Mouse (Mus musculus) testis, postnatal 14 days (tissue): ENCODE data around the gene Scd3.
"Not testable (repeated sequence)": the region's sequence is repeated elsewhere in the genome, so short reads cannot be mapped to it uniquely, and the experiment has no call there.

ENCODE experiments used
- DNase-seq: peaks from one replicate; pipeline ENCODE4 v3.0.0; 2021; ENCODE audit warnings: low spot score

The Scd3 gene

GRCm38 (mm10) chr19:44273711-44274110, 70.6 kb downstream of the Scd3 start:
- no peak for DNase-seq

DNA sequence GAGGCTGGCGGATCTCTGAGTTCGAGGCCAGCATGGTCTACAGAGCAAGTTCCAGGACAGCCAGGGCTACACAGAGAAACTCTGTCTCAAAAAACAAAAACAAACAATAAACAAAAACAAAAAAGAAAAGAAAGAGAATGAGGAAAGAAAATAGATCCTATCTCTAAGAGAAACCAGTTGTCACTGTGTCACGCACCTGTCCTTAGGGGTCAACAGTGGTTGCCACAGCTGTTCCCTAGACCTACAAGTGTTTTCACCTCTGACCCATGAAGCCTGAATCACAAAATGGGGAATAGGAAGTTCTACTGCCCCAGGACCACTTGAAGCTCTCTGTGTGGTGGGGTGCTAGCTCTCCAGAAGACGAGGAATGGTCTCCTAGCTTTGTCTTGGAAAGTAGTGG, 71.4 kb downstream of the Scd3 start:
- no peak for DNase-seq

- no peak for DNase-seq
Observed at GRCm38 (mm10) chr19:44275418-44275817, 72.3 kb downstream of the Scd3 start.

GRCm38 (mm10) chr19:44276861-44277260, 73.8 kb downstream of the Scd3 start:
- DNase-seq = no peak

DNA sequence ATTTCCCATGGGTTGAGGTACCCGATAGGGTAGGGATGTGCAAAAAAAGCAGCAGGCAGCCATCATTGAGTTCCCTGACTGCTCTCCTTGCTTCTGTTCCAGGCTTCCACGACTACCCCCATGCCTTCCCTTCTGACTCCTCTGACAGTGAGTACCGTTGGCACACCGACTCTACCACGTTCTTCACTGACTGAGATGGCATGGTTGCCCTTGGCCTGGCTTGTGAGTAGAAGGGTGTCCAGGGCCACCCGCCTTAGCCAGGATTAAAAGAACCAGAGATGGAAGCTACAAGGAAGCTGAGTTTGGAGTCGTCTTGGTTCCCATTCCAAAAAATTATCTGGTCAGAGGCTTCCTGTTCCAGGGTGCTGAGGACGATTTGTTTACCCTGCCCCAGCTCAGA, 74.9 kb downstream of the Scd3 start:
- no peak for DNase-seq

DNA sequence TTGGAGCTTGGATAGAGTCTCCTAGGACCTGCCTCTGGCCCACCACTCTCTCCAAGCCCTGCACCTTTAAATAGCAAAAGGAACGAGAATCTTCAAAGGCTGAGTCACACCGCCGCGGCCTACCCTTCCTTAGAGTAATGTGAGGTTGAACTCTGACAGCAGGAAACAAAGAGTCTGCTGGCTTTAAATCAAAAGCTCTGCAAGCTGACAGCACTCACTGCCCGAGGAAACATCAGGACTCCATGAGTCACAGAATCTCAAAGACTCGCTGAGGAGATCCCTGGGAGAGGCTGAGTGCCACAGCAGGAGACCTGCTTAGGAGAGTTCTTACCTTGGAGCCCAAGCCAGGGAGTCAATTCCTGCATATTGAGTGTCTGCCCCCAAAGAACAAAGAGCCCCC, 77.7 kb downstream of the Scd3 start:
- no peak for DNase-seq

DNA sequence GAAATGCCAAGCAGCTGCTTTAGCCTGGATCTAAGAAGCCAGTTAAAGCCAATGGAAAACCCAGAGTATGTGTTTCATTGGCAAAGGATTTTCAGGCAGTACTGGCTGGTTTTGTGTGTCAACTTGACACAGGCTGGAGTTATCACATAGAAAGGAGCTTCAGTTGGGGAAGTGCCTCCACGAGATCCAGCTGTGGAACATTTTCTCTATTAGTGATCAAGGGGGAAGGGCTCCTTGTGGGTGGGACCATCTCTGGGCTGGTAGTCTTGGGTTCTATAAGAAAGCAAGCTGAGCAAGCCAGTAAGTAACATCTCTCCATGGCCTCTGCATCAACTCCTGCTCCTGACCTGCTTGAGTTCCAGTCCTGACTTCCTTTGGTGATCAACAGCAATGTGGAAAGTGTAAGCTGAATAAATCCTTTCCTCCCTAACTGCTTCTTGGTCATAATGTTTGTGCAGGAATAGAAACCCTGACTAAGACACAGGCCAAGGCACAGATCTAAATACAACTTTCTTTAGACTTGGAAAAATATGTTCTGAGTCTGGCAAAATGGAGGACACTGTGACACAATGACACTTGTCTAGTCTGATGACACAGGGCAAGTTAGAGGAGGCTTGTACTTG, 78.9 kb downstream of the Scd3 start:
- not testable (repeated sequence) for DNase-seq

- no peak for DNase-seq
Observed at GRCm38 (mm10) chr19:44282534-44283156, 79.6 kb downstream of the Scd3 start.

- DNase-seq = no peak
Observed at GRCm38 (mm10) chr19:44283157-44284024, 80.3 kb downstream of the Scd3 start.

DNA sequence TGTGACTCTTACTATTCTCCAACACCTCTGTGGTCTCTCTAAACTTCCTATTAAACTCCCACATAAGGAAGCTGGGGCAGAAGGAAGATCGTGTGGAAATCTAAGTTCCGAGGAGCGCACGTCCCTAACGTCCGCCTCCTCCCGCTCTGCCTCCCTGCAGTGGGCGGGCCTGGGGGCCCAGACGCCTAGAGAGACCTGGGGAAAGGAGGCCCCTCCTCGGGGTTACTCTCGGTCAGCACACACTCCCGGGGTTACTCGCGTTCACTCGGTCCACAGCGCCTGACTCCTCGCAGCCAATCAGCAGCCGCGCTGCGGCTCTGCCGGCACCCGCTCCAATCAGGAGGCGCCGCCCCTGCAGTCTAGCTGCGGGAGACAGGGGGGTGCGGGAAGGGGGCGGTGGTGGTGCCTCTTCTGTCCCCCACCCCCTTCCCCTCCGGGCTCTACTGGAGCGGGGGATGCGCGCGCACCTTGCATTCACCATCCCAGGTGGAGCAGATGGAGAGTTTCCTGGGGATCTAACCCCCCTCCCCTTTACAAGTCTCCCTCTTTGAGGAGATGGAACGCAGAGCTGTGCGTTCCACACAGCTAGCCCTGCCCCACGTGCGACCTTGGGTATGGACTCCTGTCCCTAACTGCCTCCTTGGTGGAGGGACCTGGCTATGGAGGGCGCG, 81.1 kb downstream of the Scd3 start:
- DNase-seq = peak; percentile 92

- peak; percentile 76 for DNase-seq
Observed at GRCm38 (mm10) chr19:44284723-44285122, 81.7 kb downstream of the Scd3 start.

GRCm38 (mm10) chr19:44285554-44285953, 82.5 kb downstream of the Scd3 start:
- DNase-seq = no peak

DNA sequence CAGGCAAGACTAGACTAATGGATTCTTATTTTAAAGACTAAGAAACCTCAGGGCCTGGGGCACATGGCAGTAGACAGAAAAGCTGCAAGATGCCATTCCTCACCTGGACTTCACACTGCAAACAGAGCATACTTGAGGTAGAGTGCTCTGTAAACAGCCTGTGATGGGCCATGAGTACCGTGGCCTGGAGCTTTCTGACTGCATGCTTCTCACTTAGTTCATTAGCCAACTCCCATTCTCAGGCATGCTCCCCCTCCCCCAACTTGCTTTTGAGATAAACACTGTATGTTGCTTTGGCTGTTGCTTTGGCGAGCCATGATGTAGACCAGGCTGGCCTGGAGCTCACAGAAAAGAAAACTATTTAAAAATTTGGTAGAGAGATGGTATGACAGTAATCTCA, 83.0 kb downstream of the Scd3 start:
- DNase-seq = no peak

- no peak for DNase-seq
Observed at GRCm38 (mm10) chr19:44287415-44288110, 84.5 kb downstream of the Scd3 start.

DNA sequence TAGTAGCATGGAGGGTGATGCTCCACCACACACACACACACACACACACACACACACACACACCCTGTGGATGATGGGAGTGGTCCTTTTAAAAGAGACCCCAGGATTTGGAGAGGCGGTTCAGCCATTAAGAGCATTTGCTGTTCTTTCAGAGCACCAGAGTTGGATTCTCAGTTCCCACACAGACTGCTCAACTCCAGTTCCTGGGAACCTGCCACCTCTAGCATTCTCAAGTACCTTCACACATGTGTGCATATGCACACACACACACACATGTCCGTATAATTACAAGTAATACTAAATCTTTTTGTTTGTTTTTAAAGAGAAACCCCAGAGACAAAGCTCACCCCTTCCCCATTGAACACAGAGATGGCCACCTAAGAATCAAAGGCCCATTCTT, 89.0 kb downstream of the Scd3 start:
- no peak for DNase-seq

DNA sequence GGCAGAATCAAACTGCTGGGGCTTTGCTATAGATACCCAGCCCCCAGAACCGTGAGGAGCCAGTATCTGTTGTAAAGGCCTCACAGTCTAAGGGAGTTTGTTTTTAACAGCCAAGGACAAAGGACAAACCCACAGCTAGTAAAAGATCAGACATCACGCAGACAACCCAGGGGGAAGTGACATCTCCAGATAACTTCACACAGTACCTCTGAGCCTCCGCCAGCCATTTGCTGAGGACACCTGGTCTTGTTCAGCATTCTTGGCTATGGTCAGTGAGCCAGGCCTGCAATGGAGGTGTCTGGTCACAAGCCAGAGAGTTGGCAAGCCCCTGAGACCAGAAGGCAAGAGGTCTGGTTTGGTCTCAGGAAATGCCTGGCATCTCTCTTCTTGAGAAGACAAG, 89.4 kb downstream of the Scd3 start:
- no peak for DNase-seq

- no peak for DNase-seq
Observed at GRCm38 (mm10) chr19:44292941-44293768, 90.1 kb downstream of the Scd3 start, which contains the start of gene Scd2. Scd2 (plus strand) TSS chr19:44293674.
